Mouse (Mus musculus): Measurements from ENCODE around the gene Usp47.
"Not testable (repeated sequence)": the region's sequence is repeated elsewhere in the genome, so short reads cannot be mapped to it uniquely, and the experiment has no call there.

The Usp47 gene

DNA sequence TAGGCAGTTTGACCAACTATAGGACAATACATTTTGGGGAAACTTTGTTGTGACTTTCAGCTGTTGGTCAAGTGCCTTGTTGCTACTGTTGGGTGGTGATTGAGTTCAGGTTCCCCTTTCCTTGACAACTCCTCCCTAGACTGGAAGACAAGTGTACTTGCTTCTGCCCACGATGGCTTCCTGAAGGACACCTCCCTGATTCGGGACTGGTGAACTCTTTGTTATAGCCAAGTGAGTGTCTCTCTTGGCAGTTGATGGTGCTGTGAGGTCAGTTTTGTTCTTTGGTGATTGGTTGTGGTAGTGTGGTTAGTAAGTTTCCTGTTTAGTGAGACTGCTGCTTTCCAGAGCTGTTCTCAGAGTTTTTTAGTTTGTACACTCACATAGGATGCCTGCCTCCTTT lies 19.5 kb downstream of the Usp47 start:
- no peak for DNase-seq

DNA sequence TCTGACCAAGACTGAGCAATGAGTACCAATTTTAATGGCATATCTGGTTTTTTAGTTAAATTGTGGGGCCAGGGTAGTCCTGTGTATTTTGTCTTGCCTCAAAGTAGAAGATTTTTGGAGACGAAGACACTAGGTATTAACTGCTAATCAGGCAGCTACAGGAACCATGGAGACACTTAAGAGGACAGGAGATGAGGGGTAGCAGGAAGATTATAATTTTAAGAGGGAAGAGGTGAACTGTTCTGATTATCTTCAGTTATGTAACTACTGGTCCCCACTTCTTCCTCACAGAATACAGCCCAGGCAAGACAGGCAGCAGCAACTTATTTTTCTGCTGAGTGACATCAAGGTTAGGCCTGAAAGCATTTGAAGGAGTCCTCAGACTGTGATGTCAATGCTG lies 21.9 kb downstream of the Usp47 start:
- DNase-seq: no peak

DNA sequence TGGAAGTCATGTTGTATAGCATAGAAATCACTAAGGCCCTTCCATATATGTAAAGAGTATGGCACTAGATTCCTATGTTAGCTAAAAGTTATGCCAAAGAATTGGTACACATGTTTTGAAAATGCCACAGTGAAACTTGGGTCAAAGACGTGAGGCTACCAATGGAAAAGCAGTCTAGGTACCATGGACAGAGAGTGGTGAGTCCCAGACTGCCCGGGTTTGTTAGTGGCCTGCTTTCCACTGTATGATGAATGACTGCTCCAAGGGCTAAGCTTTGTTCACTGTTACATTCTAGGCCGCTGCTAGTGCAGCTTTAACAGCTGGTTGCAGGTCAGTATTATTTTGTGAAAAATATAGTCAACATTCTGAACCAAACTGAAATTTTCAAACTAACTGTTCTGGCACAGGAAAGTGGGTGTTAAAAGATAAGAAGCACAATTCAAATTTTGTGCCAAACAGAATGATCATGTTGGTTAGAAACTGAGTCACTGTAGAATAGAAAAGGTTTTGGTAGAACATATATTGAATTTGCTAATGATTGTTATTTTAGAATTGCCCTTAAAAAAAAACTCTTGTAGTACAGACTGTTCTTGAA lies 22.6 kb downstream of the Usp47 start:
- no peak for DNase-seq

DNA sequence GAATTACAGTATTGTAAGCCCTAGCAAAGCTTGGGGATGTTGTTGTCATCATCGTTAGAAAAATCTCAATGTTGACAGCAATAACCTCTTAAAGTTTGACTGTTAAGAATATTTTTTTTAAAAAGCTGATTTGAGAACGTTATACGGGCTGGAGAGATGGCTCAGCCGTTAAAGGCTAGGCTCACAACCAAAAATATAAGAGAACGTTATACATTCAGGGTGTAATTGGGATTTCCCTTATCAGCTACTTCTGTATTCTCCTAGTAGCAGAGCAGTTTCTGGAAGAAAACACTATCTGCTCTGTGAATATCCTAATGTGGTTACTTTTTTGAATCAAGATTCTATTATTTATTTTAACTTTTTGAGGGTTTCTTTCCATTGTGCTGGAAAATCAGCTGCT lies 25.3 kb downstream of the Usp47 start:
- DNase-seq: no peak

DNA sequence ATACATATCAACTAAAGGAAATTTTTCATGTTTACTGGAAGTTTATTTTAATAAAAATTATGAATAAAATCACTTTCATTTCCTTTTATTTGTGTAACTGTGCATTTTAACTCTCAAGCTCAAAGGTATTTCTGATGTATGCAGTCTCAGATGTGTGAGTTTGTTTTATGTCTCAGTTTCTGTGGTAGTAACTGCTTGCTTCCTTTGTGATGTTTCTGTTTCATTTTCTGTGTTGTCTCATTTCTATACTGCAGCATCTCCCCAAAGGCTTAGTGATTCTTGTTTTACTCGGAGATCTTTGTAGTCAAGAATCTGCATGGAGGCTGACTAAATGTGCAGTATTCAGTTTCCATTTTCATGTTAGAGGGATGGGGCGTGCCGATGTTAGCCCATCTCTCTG lies 30.4 kb downstream of the Usp47 start:
- DNase-seq: no peak

DNA sequence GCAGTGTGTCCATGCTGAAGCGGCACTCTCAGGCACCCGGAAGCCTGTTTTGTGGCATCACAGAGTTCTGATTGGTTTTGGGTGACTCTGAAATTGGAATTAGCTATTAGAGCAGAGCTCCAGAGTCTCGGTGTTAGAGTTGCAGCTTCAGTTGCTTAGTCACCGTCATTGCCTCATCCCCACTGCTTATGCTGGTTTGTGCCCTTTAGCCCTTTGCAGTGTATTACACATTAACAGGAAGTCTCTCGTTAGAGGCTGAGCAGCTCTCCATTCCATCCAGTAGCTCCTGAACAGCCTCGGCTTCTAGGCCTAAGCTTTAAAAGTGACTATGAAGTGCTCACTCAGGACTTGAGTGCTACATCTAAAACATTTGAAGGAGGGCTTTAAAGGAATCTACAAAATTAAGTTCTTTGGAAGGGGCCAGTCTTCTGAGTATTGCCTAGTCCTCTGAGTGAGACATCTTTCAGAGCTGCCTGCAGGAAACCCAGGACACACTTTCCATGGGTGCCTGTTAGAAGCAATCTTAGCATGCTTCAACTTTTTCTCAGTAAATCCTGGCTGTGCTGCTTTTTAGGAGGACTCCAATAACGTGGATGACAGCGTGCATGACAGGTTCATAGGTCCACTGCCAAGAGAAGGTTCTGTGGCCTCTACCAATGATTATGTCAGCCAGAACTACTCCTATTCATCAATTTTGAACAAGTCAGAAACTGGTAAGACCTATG lies 32.8 kb downstream of the Usp47 start:
- DNase-seq: peak; percentile 39

DNA sequence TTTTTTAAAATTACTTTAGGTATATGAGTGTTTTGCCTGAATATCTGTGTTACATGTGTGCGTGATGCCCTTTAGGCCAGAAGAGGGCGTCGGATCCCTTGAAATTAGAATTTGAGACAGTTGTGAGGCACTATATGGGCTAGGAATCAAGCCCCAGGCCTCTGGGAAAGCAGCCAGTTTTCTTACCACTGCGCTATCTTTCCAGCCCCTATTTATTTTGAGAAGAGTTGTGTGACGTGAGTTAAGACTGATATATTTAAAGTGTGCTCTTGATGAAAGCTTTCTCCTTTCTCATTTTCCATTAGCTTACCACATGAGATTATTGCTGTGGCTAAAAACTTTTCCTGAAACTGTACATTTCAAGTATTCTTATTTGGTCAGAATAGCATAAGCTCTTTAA lies 51.6 kb downstream of the Usp47 start:
- no peak for DNase-seq

DNA sequence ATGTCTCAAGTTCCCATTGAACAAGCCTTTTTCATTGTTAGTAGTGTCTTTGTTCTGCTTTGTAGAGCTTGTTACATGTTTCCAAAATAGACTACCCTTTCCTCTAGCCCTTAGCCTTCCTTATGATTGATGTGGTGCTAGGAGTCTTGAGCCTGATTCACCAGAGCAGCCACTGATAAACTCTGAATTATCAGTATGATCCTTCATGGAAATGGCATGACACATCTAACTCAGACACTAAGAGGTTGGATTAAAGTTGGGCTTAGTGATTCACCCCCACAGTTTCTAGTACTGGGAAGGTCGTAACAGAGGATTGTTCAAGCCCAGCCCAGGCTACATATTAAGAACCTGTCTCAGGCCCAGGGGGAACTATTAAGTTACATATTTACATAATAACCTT lies 59.3 kb downstream of the Usp47 start:
- DNase-seq: no peak

DNA sequence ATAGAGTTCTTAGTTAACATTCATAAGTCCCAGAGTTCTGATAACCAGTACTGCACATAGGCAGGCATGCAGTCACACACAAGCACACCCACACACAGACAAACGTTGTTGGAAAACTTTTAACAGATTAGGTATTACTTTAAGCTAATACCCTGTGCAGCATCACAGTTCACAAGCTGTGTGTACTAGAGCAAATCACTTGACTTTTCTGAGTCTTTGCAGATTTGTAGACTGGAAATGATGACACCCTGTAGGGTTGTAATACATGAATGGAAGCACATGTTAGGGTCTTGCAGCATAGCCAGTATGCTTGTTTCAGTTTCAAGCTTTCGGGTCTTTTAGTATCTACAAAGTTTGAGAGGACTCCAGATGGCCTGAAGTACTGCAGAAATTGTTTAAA lies 60.9 kb downstream of the Usp47 start:
- no peak for DNase-seq

DNA sequence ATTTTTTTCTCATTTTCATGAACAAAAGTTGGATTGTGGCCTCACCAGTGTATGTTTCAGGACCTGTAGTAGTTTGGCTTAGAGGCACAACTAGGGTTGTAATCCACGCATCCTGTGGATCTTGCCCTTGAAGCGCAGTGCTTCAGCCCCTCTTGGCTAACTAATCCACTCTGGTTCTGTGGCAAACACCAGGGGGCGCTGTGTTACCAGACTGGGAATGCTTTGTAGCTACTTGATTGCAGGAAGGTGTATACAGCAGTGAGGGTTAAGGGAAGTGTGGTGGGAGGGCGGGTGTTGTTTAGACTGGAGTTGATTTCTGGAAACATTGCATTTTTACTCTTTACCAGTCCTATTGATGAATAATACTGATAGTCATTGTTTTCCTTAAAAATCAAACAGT lies 61.8 kb downstream of the Usp47 start:
- DNase-seq: peak; percentile 93

DNA sequence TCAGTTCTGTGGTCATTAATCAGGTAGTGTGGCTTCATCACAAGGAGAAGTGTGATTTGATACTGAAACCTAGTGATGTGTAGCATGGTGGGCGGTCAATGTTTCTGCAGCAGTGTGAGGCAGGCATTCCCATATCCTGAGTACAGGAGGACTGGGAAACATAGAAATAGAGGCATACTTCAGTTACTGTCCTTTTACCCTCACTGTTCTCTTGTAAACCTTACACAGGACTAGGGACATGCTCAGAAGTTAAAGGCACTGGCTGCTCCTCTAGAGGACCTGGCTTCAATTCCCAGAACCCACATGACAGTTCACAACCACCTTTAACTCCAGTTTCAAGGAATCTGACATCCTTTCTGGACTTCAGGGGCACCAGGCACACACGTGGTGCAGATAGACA lies 62.9 kb downstream of the Usp47 start:
- no peak for DNase-seq

DNA sequence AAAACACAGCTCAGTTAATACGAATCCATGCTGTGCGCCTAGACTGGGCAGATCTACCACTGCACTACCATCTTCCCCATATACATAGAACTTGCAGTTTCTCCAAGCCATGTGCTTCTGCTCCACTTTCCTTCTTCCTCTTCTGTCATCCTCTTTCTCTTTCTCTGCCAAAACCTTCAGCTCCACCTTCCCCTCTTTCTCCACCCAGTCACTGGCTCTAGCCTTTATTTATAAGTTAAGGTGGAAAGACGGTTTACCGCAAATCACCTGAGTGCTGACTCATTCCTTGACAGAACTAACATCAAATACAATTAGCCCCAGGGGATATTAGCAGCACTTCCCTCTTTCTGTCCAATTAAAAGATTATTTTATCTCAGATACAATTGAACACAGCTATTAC lies 71.6 kb downstream of the Usp47 start:
- not testable (repeated sequence) for DNase-seq

DNA sequence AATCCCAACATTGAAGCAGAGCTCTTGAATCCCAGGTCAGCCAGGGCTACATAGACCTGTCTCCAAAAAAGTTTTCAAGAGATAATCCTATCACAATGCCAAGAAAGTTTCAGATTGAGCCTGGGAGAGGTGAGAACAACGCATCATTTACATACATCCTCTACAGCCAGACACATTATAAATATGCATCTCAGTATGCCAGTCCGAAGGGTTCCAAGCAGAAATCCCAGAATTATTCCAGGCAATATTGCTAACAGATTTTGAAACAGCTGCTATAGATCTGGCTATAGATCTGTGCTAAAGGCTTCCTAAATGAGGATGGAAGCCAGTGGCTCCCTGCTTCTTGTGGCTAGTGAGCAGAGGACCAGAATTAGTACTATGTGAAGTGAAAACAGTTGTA lies 77.6 kb downstream of the Usp47 start:
- DNase-seq: no peak

DNA sequence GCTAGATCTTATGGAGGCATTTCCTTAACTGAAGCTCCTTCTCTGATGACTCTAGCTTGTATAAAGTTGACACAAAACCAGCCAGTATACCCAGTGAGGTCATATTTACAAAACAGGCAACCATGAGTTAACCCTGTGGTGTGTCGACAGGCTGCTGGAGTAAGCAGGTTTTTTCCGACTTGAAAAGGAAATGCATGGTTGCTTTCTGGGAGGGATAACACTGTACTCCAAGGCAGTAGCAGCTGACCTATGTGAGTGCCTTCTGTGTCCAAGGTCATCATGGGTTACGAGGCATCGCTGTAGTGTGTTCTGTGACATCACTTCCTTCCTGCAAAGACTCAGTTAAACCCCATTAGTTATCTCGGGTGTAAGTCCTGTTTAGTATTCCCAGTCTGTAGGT lies 79.6 kb downstream of the Usp47 start:
- no peak for DNase-seq

DNA sequence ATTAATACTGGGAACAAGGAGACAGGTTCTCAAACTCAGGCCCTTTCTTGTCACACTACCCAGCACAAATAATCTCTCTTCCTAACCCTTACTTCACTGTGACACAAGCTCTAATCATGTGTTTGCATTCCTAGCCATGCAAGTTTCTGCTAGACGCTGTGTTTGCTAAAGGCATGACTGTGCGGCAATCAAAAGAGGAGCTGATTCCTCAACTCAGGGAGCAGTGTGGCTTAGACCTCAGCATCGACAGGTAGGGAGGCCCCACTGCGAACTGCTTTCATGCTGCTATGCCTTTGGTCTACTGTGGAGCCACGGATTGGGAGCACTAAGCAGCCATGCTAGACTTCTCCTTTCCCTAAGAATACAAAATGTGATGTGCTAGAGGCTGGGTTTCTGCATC lies 80.5 kb downstream of the Usp47 start:
- no peak for DNase-seq

DNA sequence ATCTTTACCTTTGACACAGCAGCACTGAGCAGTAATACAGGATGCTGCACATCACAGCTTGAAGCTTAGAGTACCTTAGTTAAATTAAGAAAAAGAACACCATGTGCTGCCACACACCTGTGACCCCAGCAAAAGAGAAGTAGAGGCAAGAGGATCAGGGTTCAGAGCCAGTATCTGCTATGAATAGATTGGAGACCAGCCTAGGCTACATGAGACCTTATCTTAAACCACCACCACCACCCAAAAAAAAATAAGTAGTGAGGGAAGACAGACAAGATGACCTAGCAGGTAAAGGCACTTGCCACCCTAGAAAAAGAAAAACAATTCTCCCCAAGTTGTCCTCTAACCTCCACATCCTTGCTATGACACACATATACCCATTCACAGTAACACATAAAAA lies 85.5 kb downstream of the Usp47 start:
- no peak for DNase-seq

DNA sequence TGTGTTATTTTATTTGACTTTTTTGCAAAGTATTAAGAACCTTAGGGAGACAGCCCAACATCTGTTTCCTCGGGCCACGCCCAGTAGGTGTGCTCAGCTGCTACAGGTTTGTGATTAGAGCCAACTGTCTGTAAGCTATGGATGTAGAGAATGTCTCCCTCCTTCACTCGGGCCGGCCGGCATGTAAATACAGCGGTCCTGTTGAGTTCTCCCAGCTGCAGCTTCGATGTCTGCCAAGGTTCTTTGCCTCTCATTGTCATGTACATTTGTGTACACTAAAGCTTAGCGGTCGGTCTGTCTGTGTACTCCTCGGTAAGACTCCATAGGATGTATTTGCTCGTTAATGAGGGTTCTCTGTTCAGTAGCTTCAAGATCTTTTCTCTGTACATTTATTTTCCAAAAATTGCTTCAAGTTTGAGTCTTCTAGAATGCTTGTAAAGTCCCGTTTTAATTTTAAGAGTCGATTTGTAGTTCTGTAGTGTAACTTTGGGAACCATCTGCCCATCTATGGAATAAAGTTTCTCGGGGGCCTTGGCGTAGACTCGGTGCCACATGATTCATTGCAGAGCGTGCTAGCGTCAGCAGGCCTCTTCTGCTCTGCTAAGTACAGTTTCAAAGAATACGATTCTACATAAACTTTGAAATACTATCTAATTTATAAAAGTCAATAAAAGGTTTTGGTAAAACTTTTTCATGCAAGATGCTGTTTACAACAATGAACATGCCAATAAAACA lies 87.5 kb downstream of the Usp47 start:
- no peak for DNase-seq

DNA sequence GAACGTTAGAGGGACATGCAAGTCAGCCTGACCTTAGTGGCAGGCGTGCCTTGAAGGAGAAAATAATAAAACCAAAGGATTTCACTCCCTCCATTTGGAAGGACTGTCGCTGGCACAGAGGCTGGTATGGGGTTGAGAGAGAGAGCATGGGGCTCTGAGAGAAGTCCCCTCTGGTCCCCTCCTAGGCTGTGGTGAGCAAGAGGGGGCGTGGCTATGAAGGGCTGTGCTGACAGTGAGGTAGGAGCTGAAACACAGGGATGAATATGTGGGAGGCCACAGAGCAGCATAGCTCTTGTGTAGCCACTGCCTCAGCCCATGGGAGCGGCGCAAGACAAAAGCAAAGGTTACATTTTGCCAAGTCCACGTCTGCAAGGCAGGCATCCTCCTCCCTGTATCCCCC lies 94.2 kb downstream of the Usp47 start:
- no peak for DNase-seq

DNA sequence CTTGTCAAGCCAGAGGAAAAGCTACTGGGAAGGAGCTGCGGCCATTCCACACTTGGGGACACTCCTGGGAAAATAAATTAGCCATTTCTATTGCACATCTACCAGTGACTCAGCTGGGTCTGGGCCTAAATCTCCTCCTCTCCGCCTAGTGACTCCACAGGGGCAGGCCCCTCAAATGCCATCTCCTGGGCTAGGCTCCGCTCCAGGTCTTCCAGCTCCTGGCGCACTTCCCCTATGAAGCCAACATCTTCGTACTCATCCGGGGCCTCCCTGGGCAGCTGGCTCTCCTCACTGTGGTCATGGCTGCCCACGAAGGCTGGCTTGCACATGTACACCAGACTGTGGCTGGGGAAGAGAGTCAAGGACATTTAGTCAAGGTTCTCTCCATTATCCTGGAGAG lies 94.8 kb downstream of the Usp47 start:
- DNase-seq: no peak

DNA sequence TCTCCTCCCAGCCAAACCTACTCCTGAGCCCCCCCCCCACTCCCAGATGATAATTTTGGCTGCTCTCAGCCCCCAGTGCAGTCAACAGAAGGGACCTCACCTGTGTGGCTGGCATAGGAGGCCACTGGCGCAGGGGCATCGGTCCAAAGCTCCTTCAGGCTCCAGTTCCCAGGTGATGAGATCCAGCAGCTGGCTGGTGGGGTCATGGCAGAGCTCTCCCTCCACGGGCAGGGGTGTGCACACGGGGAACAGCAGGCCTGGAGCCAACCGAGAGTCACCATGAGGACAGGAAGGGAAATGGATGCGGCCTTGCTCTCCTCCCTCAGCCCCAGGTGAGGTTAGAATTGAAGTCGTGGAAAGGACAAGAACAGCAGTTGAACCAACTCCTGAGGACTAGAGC lies 95.9 kb downstream of the Usp47 start:
- no peak for DNase-seq

DNA sequence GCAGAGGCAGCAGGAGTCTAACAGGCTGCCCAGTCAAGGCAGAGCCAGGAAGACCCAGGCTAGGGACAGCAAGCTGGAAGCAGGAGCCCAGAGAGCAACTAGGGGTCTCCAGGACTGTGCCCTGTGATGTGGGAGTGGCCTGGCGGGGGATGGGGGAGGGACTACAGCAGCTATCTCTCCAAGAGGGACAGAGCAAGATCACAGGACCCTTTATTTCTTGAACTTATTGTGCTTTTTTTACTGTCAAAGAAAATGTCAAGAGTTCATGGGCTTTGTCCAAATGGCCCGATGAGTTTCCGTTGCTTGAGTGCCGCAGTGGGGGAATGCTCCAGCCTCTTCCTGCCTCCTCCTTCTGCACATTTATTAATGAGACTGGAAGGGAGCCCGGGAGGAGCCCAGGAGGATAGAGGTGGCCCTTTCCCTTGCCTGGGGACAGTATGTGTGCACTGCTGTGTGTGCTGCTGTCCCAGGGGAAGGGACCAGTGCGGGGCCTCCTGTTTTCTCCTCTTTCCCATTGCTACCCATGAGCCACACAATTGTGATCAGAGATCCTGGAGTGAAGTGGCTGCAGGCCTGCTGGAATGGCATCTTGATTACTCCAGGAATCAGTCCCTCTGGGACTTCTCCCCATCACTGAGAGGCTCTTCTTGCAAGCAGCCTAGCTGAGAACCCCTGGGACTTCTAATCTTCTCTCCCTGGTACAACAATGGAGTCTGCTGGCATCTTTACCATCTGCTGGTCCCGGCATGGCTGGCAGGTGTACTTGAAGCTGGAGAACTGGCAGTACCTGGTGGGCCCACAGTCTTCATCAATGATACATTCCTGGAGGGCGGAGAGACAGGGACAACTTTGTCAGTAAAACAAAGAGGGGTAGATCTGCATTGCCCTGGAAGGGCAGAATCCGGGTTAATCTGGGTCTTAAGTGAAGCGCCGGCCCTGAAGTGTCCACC lies 97.8 kb downstream of the Usp47 start:
- no peak for DNase-seq

DNA sequence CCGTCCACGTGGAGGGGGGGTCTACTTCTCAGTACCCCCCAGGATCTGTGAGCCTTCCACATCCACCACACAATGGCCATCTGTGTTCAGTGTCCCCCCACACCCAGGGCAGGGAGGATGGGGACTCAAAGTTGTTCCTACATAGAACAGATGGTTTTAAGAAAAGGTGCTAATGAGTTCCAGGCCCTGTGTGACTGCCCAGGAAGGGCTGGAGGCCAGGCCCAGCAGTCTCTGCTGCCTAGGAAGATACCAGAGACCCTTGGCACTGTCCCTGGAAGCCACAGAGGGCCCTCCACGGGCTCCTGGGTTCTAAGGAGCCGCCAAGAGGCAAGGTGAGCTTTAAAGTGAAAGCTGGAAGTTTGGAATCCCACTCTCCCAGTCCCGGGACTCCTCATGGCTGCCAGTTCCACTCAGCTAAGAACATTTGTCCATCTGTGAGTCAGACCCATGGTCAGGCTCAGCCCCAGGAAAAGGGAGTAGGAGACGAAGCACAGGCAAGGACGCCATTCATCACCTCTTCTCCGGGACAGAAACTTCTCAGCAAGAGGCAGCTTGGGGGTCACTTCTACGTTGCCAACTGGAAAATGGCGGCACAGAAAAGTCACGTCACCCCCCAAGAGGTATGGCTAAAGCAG lies 98.7 kb downstream of the Usp47 start:
- no peak for DNase-seq

DNA sequence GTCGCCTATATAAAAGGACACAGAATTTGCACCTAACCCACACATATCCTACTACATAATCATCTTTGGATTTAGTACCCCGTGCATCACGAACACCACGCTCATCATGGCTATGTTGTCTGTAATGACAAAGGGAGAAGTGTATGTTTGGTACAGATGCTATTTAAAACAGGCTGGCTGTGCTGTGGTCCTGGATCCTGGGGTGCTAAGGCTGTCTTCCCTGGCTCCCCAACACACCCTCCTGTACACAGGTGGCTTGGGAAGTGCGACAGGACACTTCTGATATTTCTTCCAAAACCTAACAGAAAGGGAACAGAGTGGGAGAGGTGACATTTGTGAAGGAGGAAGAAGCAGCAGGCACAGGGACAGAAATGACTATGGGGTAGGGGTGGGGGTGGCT lies 100.3 kb downstream of the Usp47 start:
- DNase-seq: no peak

Measured in lung, postnatal 14 days (tissue).